Mouse (Mus musculus) right cerebral cortex, postnatal 14 days (tissue): ENCODE measurements around the gene Cdnf.

ENCODE experiments used
- DNase-seq: peaks from one replicate; pipeline ENCODE4 v3.0.0; 2022

The Cdnf gene

GRCm38 (mm10) chr2:3512552-3513454 lies at the start of gene Cdnf, which contains the start of the genes Gm45902 and Hspa14:
Gene Cdnf, plus strand, starts transcription at chr2:3513030.
Gene Gm45902, minus strand, starts transcription at chr2:3512790.
Gene Hspa14, minus strand, starts transcription at chr2:3512814.
- DNase-seq, result peak; percentile 90

GRCm38 (mm10) chr2:3473891-3474290 lies 38.9 kb upstream of the Cdnf start:
- no peak for DNase-seq

- peak; percentile 62 for DNase-seq
These were observed 38.4 kb upstream of the Cdnf start for GRCm38 (mm10) chr2:3474361-3474805.

GRCm38 (mm10) chr2:3474861-3475283 lies 38.0 kb upstream of the Cdnf start, which contains the start of gene Suv39h2:
Gene Suv39h2, minus strand, starts transcription at chr2:3475031.
- peak; percentile 96 for DNase-seq

GRCm38 (mm10) chr2:3475746-3476251 lies 37.0 kb upstream of the Cdnf start:
- no peak for DNase-seq

GRCm38 (mm10) chr2:3480239-3480638 lies 32.6 kb upstream of the Cdnf start:
- no peak for DNase-seq

GRCm38 (mm10) chr2:3489816-3490215 lies 23.0 kb upstream of the Cdnf start:
- no peak for DNase-seq

GRCm38 (mm10) chr2:3493833-3494409 lies 18.9 kb upstream of the Cdnf start:
- no peak for DNase-seq

- DNase-seq, result no peak
These were observed 13.3 kb upstream of the Cdnf start for GRCm38 (mm10) chr2:3499543-3499942.

GRCm38 (mm10) chr2:3500886-3501285 lies 11.9 kb upstream of the Cdnf start:
- no peak for DNase-seq

GRCm38 (mm10) chr2:3512076-3512475 lies 754 bp upstream of the Cdnf start:
- DNase-seq, result no peak

GRCm38 (mm10) chr2:3522558-3522957 lies 9.7 kb downstream of the Cdnf start:
- no peak for DNase-seq

- DNase-seq, result no peak
These were observed 13.5 kb downstream of the Cdnf start for GRCm38 (mm10) chr2:3526288-3526687.

- DNase-seq, result no peak
These were observed 28.7 kb downstream of the Cdnf start for GRCm38 (mm10) chr2:3541307-3542079.

- DNase-seq, result no peak
These were observed 33.2 kb downstream of the Cdnf start for GRCm38 (mm10) chr2:3546055-3546454.

- peak; percentile 46 for DNase-seq
These were observed 33.8 kb downstream of the Cdnf start for GRCm38 (mm10) chr2:3546588-3546987.

GRCm38 (mm10) chr2:3570186-3570585 lies 57.4 kb downstream of the Cdnf start, which contains the start of gene Fam107b:
Gene Fam107b, plus strand, starts transcription at chr2:3570488.
- DNase-seq, result no peak

- no peak for DNase-seq
These were observed 57.8 kb downstream of the Cdnf start for GRCm38 (mm10) chr2:3570606-3571005.

GRCm38 (mm10) chr2:3573883-3574282 lies 61.1 kb downstream of the Cdnf start:
- DNase-seq, result no peak

GRCm38 (mm10) chr2:3575140-3575539 lies 62.3 kb downstream of the Cdnf start:
- no peak for DNase-seq
